Mouse (Mus musculus) embryonic fibroblast, embryonic 13.5 days (primary cell): ENCODE results near the gene Noct.

ENCODE experiments used
- CTCF ChIP-seq: IDR thresholded peaks from 2 replicates; pipeline ENCODE4 v1.5.1; 2011; ENCODE audit warnings: mild to moderate bottlenecking, control low read depth, low read length, moderate library complexity, borderline replicate concordance; ENCODE audit not compliant: insufficient read depth
- POLR2A ChIP-seq: IDR thresholded peaks from 2 replicates; pipeline ENCODE4 v1.6.1; 2011; ENCODE audit warnings: low read depth, mild to moderate bottlenecking, control low read depth, low read length, moderate library complexity

GRCm38 (mm10) chr3:51209503-51210314, 14.5 kb upstream of the Noct start:
- no peak for TF ChIP-seq CTCF
- TF ChIP-seq POLR2A = no peak
